Mouse (Mus musculus): ENCODE results near the gene Cyp39a1.

Cyp39a1 gene

GRCm38 (mm10) chr17:43784531-43784930 is 117.3 kb downstream of the Cyp39a1 start:
- DNase-seq (ENCODE audit: low spot score in 2 of 2): no peak

DNA sequence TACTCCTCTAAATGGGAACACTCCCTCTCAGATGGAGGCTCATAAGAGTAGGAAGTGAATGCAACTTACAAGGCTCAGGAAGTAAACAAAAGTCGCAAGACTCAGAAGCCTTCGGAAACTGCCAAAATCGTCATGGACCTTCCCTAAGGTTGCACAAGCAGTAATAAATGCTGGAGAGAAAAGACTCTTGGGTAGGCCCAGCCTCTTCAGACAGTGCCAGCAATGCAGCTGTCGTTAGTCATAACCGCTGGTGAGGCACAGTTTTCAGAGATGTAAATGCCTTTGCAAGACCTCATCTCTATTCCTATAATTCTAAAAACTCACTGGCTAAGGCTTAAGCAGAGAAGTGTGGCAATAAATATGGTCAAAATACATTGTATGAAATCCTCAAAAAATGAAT is 121.0 kb downstream of the Cyp39a1 start:
- DNase-seq (ENCODE audit: low spot score in 2 of 2): no peak

DNA sequence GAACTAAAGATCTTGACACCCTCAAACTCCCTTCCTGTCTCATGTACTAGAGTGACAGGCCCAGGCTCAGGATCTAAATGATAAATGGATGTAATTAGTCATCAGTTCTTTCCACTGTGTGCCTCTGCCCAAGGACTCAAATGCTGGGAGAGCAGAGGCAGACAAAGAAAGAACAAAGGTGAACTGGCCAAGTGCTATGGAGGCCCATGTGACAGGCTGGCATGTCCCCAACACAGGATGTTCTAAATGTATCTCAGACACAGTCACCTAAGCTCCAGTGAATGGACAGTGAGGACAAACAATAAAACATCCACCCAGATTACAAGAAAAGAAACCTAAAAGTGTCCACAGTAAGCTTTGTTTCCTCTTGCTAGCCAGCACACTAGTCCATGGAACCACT is 122.2 kb downstream of the Cyp39a1 start:
- no peak for DNase-seq (ENCODE audit: low spot score in 2 of 2)

DNA sequence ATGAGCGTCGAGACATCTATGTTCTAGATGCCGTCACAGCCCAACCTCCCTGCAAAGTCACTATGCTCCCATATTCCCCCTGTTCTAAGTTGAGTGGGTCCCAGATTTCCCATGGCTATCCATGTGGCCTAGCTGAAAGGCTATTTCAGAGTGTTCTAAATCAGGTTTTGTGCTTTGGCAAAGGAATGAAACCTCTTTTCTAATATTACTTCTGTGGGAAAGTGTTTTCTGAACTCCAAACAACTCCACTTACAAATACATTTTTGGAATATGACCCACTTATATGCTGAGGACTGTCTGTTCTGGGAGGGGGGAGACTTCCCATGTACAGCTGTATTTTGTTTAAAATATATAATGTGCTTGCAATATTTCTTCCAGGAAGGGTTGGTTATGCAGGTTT is 124.5 kb downstream of the Cyp39a1 start:
- DNase-seq (ENCODE audit: low spot score in 2 of 2): no peak

DNA sequence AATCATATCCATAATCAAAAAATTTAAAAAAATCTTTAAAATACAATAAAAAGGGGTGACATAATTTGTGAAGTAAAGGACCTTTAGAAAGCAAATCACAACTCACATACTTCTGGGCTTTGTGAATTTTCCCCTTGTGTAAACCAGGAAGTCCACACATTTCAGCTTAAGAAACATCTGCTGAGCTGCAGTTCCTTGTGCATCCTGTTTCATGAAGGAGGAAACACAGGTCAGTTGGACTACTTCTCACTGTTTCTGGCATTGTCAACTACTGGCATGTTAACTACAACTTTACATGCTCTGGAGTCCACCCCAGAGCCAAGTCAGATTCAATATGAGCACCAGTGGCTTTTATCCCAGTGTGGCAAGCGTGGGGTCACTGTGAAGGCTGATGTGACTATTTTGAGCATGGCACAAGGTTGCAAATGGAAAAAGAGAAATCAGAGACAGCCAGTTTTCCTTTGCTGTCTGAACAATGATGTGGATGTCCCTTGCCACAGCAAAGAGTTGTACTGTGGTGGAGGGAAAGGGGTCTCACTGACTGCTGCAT is 127.6 kb downstream of the Cyp39a1 start:
- no peak for DNase-seq (ENCODE audit: low spot score in 2 of 2)
